Mouse (Mus musculus): ENCODE results near the gene Mn1.

DNA sequence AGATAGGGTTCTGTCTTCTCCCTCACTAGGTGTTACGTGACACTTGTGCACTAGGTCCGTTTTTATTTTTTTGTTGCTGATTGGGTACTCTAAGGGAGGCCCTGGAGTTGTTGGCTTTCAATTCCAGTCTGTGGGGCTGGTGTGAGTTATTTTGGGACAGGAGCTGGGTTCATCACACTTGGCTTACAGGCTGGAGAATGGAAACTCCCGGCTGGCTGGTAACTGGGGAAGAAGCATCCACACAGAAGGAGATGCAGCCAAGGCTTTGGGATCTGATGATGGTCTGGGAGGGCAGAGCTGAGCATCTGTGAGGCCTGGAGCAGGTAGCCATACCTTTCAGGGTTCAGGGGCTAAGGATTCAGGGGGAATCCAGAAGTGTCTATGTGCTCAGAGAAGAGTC is 6.5 kb upstream of the Mn1 start:
- TF ChIP-seq CTCF (IDR thresholded peaks at IDR 0.05; ENCODE audit: borderline replicate concordance, insufficient read depth, low read length) (no peak), POLR2A (IDR thresholded peaks at IDR 0.05; ENCODE audit: low read depth, low read length) (no peak)
